Mouse (Mus musculus): ENCODE data around the gene Lce1m.
A peak's percentile ranks its signal among the peaks of the same experiment; 100 is the strongest.
"Not testable (repeated sequence)": the region's sequence is repeated elsewhere in the genome, so short reads cannot be mapped to it uniquely, and the experiment has no call there.

Gene Lce1m

DNA sequence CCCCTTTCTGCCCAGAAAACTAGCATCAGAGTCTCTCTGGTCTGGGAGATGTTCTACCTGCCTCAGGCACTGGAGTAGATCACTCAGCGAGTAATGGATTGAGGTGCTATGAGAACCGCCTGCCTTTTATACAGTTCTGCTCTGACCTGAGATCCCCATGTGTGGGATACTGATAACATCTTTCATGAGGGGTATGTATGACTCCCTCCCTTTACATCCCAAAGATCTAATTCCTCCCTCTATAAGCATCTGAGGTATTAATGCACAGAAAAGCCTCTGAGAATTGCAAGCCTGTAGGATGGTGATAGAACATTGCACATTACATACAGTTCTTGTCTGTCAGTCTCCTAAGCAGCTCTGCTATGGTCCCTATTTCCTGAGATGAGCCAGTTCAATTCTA is at the start of gene Lce1m:
Gene Lce1m (minus strand): TSS at position 101 of the 400 bp plus-strand sequence.
- DNase-seq (ENCODE audit: low read depth, low spot score) = no peak

DNA sequence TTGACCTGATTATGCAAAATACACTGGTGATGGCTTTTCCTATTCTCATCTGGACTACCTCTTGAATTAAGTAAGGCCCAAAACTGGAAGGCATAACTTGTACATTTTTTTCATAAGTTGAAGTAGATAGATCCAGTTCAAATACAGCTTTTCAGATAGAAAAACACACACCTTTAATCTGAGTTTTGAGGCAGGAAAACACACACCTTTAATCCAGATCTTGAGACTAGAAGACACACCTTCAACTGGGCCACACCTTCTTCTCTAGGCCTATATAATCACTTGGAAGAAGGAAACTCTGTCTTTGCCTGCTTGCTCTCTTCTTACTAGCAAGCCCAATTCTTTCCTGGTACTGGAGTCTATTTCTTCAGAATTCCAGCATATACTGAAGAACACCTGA is 49.7 kb upstream of the Lce1m start, which contains the start of gene Gm4858:
Gene Gm4858 (plus strand): TSS at position 301 of the 400 bp plus-strand sequence.
- not testable (repeated sequence) for DNase-seq (ENCODE audit: low read depth, low spot score)

DNA sequence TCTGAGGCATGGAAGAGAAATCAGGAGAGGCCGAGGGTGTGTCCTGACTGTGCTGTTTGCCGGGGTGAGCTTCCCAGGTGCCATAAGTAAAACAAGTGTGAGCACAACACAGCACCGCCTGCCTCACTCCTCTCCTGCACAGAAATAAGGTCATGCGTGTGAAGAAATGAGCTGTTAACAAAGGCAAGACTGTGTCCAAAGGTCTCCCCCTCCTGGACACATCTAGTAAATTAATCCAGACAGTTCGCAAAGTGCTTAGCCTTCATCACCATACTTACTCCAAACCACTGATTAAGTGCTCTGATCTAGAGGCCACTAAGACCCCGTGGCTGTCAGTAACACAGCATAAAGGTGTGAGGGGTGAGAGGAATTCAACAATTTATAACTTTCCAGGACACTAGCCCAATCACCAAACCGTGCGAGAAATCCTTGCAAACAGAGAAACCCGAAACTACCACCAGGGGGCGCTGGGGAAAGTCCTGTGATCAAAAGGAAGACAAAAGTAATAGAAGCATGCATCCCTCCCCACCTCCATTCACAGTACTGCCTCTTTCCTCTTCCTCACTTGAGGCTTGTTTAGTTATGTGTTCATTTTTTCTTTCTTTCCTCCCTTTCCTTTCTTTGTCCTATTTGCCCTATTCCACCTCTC is 34.1 kb upstream of the Lce1m start:
- DNase-seq (ENCODE audit: low read depth, low spot score) = peak; percentile 8

DNA sequence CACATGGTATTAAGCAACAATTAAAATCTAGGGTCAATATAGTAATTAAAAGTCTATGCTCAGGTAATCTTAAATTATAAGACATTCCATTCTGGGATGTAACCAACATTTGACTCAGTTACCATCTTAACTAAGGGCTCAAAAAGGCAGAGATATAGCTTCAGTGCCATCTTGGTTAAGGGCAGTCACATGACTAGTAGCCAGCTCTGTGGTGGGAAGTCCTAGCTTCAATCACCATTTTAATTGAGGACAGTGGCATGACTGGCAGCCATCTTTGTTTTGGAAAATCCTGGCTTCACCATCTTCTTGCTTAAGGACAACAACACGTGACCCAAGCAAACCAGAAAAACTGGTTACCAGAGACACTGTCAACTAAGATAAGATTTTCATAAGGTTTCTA is 31.3 kb upstream of the Lce1m start:
- no peak for DNase-seq (ENCODE audit: low read depth, low spot score)

DNA sequence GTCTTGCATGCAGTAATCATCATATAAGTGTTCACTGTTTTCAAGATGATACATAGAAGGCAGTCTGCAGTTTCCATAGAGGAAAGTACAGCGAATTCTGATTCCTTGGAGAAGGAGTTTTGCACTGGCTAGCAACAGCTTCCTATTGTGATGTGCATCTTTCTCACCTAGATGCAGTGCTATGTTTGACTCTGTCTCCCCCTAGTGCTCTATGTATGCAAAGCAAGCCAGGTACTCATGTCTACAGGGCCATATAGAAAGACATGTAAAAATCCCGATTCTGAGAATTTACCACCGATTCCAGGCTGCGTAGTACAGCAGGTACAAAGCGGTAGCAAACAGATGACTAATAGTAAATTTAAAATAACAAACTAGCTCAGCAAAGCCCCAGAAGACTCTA is 12.6 kb upstream of the Lce1m start:
- peak; percentile 46 for DNase-seq (ENCODE audit: low read depth, low spot score)

DNA sequence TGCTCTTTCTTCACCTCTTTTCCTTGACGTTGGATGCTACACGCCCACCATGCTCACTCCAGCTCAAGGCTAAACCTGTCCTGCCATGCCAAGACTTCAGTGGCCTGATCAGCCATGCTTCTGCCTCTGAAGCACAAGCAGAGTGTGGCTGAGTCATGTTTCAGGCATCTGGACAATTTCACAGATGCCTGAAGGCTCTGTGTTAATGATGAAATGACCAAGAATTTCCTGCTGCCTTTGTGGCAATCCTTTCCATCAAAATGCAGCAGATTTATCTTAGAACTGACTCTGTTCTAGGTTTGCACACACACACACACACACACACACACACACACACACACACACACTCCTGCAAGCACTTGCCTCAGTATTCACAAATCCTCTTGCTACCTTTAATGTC is 6.6 kb upstream of the Lce1m start:
- no peak for DNase-seq (ENCODE audit: low read depth, low spot score)

DNA sequence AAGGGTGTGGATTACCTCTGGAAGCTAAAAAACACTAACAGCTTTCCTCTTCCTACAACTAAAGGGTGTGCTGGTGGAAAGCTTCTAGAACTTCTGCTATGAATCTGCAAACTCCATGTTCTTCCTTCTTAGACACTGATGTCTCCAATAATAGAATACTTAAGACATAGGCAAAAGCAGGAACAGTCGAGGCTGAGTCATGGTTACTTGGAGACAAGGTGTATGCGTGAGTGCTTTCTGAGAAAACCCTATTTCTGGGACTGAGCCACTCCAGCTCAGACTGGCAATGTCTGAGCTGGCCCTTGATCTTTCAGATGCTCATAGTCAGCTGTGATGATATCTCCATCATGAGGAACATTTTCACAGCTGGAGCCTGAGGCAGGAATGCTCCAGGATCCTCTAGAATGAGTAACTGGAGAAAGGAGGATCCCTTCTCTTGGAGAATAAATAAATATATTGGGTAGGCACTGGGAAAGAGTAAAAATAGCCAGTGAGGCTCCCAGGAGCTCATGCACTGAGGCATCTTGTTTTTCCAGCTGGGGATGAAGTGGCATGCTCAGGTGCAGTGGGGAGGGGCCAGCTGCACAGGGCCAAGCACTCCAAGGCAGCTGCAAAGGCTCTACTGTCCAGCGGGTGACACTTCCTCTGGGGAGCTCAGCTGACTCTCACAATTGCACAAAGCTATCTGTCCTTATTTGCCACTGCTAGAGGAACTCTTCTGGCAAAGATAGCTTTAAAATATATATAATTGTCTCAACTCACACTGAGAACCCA is 4.7 kb upstream of the Lce1m start:
- no peak for DNase-seq (ENCODE audit: low read depth, low spot score)

DNA sequence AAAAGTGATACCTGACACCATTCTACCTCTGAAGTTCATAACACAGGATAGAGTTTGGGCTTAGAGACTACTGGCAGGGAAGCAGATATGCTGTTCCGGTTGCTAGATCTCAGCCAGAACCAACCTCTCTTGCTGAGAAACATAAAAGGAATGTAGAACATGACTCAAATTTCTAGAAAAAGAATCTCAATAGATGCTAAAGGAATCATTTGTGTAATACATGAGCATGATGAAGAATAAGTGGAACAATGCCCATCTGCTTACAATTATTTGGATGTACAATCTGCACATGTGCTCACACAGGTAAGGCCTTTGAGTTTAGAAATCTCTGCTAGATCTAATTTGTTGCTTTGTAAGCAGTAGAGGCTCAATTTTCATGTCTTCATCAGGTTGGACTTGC is 2.3 kb upstream of the Lce1m start:
- DNase-seq (ENCODE audit: low read depth, low spot score) = no peak

DNA sequence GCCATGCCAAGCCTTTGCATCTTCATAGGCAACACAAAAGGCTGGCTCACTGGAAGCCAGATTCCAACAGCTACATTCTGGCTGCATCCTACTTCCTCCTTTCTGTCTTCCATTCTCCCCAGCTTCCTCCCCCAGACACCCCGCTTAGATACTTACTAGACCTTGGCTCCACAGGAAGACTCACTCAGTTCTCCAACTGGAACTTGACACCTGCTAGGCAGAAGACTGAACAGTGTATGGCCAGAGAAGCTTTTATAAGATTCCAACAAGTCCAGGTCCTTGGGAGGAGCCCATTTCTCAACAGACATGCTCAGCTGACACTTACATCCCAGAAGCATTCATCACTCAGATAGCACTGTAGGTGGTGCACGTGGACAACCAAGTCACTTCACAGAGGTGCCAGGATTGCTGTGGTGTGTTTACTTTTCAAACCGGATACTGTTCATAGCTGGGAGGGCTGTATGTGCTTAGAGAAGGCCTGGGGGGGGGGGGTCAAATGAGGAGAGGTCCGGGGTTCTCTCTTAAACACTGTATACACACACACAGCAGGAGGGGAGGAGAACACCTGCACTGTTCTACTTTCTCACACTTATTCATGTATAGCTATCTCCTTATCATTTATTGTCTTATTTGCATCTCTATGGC is 3.3 kb downstream of the Lce1m start, which contains the start of gene Crct1:
Gene Crct1 (minus strand): TSS at position 228 of the 645 bp plus-strand sequence.
- no peak for DNase-seq (ENCODE audit: low read depth, low spot score)

DNA sequence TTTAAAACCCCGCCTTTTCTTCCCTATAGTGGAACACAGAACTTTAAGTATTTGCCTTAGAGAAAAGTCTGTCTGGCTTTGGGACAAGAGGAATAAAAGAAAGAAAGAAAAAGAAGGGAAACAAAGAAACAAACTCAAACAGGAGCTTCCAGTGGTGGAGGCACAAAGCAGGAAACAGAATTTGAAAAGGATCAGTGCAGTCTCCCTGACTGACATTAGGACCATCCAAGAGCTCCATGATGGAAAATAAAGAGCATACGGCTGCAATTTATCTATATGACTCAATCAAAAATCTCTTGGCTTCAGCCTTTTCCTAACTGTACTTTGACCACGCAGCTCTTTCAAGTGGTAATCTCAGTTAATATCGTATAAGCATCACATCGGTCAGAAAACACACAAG is 4.0 kb downstream of the Lce1m start:
- DNase-seq (ENCODE audit: low read depth, low spot score) = no peak

DNA sequence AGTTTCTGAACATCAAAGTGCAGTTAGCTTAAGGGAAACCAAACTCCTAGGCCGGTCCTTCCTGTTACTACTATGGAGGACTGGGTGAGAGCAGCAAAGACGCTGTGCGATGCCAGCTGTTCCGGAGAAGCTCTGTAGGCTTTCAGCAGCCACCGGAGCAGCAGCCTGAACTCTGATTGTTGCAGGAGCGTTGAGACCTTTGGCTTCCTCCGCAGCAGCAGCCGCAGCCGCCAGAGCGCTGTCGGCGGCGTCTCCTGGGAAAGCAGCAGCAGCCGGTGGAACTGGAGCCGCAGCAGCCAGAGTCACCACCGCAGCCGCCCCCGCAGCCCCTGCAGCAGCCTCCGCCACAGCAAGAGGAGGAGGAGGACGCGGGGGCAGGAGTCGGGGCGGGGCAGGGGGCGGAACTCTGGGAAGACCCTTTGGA is 4.5 kb downstream of the Lce1m start:
- peak; percentile 42 for DNase-seq (ENCODE audit: low read depth, low spot score)

DNA sequence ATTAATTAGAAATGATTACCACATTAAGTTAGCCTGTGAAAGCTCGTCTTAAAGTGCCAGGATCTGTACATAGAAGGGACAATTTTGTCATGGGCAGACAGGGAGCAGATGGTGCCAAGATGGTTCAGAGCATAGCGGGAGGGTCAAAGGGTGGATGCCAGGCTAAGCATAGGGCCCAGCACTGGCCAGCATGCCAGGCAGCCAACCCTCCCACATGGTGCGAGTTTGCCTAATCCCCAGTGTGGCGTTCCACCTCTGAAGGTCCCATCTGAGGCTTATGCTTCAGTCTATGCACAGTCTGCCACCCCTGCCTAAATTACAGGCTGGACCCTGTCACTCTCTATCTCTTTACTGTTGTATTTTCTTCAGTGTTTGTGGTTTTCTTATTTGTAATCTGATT is 16.0 kb downstream of the Lce1m start:
- no peak for DNase-seq (ENCODE audit: low read depth, low spot score)

DNA sequence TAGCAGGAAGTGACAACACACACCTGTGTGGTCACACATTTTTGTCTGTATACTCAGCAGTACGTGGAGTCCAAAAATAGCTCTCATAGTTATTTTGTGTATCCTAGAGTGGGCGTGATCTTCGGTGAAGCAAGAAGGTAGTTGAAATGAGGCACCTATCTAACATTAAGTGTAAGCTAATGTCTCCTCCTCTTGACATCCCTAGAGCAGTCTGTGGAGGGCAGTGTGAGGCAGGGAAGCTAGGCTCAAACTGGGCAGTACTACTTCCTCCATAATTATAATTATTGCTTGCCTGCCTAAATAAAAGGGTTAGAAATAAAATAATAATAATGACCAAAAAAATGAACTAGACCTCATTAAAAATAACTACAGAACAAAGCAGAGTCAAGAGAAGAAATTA is 18.2 kb downstream of the Lce1m start:
- no peak for DNase-seq (ENCODE audit: low read depth, low spot score)

DNA sequence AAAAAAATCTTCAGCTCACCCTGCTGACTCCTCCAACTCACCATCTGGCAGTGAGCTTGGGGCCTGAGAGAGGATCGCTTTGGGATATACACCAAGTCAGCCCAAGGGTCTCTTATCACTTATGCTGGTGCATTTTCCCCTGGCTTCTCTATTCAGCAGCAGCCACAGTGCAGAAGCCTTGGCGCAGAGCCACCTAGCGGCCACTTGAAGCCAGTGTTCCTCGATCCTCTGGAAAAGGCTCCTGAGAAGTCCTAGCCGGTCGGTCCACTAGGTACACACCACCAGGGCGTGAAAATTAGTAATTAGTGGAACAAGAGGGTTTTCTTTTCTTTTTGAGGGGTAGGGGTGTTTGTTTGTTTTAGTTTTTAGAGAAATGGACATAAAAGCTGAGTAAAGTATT is 20.2 kb downstream of the Lce1m start:
- peak; percentile 53 for DNase-seq (ENCODE audit: low read depth, low spot score)

DNA sequence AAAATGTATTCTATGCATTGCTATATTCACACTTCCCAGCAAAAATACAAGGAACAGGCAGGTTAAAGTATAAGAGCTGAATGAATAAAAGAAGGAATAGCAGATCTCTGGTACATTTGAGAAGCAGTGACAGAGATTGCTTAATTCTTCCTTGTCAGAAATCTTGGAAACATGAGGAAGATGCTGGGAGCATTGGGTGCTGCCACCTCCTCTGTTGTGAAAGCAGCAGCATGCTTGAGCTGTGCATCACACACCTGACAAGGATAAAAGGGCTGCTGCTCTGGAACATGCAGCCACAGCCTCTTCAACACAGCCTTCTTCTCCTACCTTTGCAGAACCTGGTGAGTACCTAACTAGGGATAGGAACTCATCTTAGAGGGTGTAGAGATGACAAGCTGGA is 26.9 kb downstream of the Lce1m start, which contains the start of gene Lce3f:
Gene Lce3f (plus strand): TSS at position 301 of the 400 bp plus-strand sequence.
- DNase-seq (ENCODE audit: low read depth, low spot score) = no peak

DNA sequence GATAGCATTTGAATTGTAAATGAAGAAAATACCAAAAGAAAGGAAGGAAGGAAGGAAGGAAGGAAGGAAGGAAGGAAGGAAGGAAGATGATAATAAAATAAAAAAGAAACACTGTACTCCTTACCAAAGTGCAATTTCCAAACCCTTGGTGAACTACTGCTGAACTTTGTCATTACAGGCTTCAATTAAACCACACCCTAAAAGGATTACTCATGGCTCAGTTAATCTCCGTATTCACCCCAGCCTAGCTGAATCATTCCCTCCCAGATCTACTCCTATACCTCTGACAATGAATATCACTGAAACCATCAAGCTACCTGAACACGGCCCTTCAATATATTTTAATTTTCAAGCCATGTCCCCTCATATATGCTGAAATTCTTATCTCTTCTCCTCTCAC is 40.4 kb downstream of the Lce1m start:
- DNase-seq (ENCODE audit: low read depth, low spot score) = no peak

All from embryo, embryonic 11.5 days (tissue).